Mouse (Mus musculus) lung, adult 2 months (tissue): ENCODE data around the gene Abca1. TPM values are rescaled to one million over a fixed set of nuclear protein-coding genes. Genes with fewer than 3 reads are reported as not detected.

Experiments used
- DNase-seq: peaks from one replicate; pipeline ENCODE4 v3.0.0; 2022
- H3K4me1 ChIP-seq: fragments of 200-500 bp; 2 replicates; pipeline ENCODE4 v1.6.1; 2011; ENCODE audit warnings: low read length; ENCODE audit not compliant: control insufficient read depth, insufficient read depth
- H3K4me3 ChIP-seq: fragments of 200-500 bp; replicated peaks from 2 replicates; pipeline ENCODE3; 2011; ENCODE audit warnings: low read depth, mild to moderate bottlenecking, control low read depth, low read length; ENCODE audit errors: extremely low read depth
- CTCF ChIP-seq: fragments of 200-500 bp; IDR thresholded peaks from 2 replicates; pipeline ENCODE4 v1.5.1; 2011; ENCODE audit warnings: mild to moderate bottlenecking, low read length, control low read depth; ENCODE audit not compliant: insufficient read depth
- POLR2A ChIP-seq: fragments of 200-500 bp; IDR thresholded peaks from 2 replicates; pipeline ENCODE4 v1.6.1; 2011; ENCODE audit warnings: low read depth, mild to moderate bottlenecking, control low read depth, low read length, borderline replicate concordance; ENCODE audit errors: extremely low read depth
- WGBS: fragments of 180-500 bp; shearing (Covaris S2); methylation state at CpG from one replicate; pipeline ENCODE4 v1.1.7; 2018; 5-methylcytosine and 5-hydroxymethylcytosine counted together
- polyA plus RNA-seq: library from polyadenylated mRNA; depleted of rRNA; stranded (reverse); fragments of >200 nt; gene quantifications from 2 replicates; pipeline ENCODE4 v1.2.3, GENCODE M21; 2012

Abca1 gene
- polyA plus RNA-seq, 1 experiment: 13.2 TPM

DNA sequence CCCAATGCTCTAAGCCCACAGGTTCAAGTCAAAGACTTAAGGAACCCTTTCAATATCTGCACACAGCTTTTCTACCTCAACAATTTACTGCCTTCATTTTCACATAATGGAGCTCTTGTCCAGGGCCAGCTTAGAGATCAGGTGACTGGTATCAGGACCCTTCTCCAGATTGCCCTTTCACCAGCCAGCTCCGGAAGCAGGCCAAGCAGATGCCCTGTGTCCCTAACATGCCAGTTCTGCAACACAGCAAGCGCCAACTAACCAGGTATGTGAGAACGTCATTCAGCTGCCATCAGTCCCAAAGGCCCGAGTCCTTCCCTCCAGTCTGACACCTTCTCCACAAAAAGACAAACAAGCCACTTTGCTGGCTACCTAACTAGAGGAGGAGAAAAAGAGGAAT is 6.6 kb downstream of the Abca1 start:
- no peak for DNase-seq

DNA sequence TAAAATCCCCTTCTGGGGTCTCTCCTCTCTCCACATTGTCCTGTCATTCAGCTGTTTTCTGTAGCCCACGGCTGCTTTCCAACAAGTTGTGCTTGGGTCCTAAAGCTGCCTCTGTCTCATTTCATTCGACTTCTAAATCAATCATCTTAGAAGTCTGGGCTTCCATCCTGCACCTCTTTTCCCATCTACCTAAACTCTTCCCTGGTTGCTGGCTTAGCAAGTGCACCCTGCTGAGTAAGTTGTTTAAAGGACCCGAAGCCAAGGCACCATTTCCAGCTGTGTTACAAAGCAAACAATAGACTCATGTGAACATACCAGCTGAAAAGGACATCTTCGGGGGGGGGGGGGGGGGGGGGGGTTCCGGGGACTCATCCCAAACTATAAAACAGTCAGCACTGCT is 7.0 kb downstream of the Abca1 start:
- TF ChIP-seq CTCF (no peak), POLR2A (no peak)
- no peak for DNase-seq
- H3K4me3 ChIP-seq: no peak overlapping the region
- H3K4me1 ChIP-seq: peaks cover 13% of the 10 kb centered on the region
- WGBS: 38% methylated on average over 5 of the region's 5 CpGs

More for the DNA sequence above, 6.6 kb downstream of the Abca1 start:
- Histone ChIP-seq H3K4me3 (no peak overlapping the region), H3K4me1 (peaks cover 15% of the 10 kb centered on the region)
- WGBS: 73% methylated on average over 4 of the region's 4 CpGs
- TF ChIP-seq POLR2A: no peak
- TF ChIP-seq CTCF: no peak

DNA sequence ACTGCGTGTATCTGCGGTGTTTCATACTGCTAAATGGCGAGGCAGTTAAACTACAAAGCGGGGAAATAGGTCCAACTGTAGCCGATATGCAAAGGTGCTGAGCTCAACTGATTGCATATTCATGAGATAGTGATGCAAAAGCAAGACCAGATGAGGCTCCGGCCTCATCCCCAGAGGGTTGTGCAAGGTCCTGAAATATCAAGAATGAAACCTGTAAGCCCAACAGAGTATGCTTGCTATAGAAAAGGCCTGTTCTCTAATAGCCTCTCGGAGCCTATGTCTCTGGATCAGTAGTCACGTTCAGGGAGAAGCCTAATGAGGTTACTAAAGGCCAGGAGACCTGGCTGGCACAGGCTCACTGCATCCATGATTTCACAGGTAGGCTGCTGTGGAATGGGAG is 9.2 kb downstream of the Abca1 start:
- no peak for DNase-seq
- TF ChIP-seq CTCF: no peak
- no peak for TF ChIP-seq POLR2A
- H3K4me1 ChIP-seq: peaks cover 20% of the 10 kb centered on the region

DNA sequence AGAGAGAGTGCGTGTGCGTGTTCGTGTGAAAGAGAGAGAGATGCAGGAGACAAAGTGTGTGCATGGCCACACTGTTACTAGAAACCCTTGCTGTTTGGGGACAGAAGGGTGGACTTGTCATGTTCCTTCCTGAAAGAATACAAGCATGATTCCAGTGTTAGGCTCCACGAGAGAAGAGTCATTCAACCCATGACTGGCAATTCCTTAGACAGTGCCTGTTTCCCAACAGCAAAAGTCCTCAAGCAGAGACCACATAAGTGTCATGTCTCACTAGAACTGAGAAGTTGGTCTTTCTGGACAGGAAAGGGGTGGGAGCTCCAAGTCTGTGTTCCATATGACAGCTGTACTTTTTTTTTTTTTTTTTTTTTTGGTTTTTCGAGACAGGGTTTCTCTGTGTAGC is 10.1 kb downstream of the Abca1 start:
- TF ChIP-seq CTCF: no peak
- TF ChIP-seq POLR2A: no peak
- peaks cover 20% of the 10 kb centered on the region for H3K4me1 ChIP-seq
- H3K4me3 ChIP-seq: no peak overlapping the region
- WGBS: 90% methylated on average over 4 of the region's 5 CpGs
- DNase-seq: no peak

More for the DNA sequence above, 9.2 kb downstream of the Abca1 start:
- H3K4me3 ChIP-seq: no peak overlapping the region
- WGBS: 89% methylated on average over 8 of the region's 8 CpGs

DNA sequence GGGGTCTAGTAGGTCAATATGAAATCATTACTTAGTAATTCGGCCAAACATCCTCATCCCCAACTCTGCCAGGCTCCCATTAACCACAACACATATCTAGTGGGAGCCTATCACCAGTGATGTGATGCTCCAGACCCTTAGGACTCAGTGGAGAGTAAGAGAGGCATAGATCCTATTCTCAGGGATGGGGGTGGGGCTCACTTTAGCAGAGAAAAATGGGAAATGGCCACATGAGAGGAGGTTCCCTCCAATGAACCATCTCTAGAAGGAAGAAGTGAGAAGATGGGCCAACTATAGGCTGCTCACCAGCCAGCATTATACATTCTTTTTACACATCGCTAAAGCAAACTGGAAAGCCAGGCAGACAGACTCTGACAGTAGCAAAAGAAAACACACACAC is 10.9 kb downstream of the Abca1 start:
- Histone ChIP-seq H3K4me1 (peaks cover 20% of the 10 kb centered on the region), H3K4me3 (no peak overlapping the region)
- no peak for DNase-seq
- TF ChIP-seq CTCF: no peak
- no peak for TF ChIP-seq POLR2A
- 71% methylated on average over 2 of the region's 2 CpGs for WGBS

DNA sequence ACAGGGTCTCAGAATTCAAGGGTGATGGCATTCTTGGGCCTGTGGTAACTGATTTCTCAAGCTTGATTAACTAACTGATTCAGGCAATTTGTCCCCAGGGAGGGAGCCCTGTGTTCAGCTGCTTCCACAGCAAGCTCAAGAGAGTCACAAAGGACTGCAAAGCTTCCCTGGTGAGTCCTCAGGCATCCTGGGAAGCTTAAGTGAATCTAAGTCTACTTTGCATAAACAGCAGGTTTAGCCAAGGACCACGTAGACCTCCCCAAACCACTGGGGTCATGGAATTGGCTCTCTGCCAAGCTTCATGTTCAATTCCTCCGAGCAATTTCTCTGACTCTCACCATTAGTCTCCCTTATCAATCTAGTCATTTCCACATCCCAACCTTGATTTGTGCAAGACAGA is 12.2 kb downstream of the Abca1 start:
- no peak for TF ChIP-seq POLR2A
- TF ChIP-seq CTCF: no peak
- WGBS: 30% methylated on average over 2 of the region's 2 CpGs
- no peak overlapping the region for H3K4me3 ChIP-seq
- DNase-seq: no peak
- H3K4me1 ChIP-seq: peaks cover 17% of the 10 kb centered on the region

DNA sequence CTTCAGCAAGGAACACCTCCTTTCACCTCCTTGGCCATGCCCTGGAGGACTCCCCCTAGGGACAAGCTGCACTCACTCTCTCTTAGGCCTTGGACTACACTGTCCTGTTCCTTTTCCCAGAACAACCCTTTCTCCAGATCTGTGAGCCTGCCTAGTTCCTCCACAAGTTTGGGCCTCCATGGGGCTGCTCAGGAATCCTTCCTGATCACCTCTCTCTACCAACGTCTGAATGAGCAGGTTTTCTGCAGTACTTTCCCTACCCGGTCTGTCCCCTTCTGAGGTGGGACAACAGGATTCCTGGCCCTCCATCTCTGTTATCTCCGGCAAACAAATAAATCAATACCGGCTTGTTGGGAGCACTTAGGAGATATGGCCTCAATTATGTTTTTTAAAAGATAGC is 12.6 kb downstream of the Abca1 start:
- 66% methylated on average over 4 of the region's 4 CpGs for WGBS
- Histone ChIP-seq H3K4me3 (no peak overlapping the region), H3K4me1 (peaks cover 15% of the 10 kb centered on the region)
- DNase-seq: no peak
- TF ChIP-seq CTCF (no peak), POLR2A (no peak)

DNA sequence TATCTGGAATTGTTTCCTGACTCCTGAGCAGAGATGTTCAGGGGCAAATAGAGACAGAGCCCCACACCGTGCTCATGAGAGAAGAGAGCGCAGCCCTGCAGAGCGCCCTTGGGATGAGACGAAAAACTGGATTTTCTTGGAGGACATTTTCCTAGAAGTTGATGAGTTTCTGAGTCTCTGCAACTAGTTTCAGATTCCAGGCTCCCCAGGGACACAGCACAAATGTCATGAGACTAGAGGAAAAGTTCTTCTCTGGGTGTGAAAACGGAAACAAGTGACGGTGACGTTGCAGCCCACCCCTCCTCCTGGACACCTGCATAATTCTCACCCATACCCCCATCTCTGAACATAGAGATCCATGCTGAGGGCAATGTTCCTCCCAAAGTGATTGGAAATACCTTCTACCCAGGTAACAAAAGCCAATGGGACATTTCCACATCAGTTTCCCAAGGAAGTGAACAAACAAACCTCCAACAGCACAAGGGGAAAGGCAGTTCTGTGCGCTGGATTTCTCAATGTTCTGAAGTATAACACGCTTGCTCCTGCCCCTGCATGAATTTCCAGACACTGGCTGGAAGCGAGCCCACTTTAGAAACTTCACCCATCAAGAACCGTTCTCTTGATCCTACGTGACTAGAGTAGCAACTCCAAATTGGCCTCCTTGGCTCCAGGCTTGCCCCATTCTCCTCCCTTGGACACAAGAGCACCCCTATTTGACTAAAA is 13.3 kb downstream of the Abca1 start:
- Histone ChIP-seq H3K4me1 (peaks cover 11% of the 10 kb centered on the region), H3K4me3 (no peak overlapping the region)
- no peak for TF ChIP-seq CTCF
- TF ChIP-seq POLR2A: no peak
- no peak for DNase-seq
- 70% methylated on average over 12 of the region's 12 CpGs for WGBS

DNA sequence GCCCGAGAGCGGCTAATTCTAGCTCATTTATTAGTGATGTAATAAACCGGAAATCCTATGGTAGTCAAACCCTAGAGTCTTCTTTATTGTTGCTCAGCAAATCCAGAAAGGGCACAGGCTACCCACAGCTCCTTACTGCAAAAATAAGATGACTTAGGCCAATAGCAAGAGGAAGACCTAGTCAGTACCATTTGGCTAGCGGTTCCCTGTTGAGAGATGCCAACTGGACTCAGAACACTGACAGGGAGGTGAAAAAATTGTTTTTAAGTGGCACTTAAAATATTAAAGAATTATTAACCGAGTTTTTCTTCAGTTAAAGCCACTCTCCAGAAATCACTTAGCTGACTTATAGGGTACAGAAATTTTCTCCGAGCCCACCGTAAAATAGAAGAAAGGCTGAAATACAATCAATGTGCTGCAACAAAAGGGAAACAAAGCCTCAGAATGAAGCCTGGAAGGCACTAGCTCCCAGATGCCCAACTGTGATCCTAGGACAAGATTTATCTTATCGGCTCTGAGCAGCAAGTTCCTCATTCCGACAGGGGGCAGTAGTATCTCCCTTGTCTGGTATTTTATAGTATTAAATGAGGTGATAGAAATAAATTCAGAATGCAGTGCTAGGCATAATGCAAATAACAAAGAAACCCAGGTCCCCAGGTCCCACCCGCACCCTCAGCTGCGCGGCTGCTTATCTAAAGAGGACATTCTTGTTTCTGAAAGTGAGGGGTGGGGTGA is 14.1 kb downstream of the Abca1 start:
- DNase-seq: no peak
- TF ChIP-seq POLR2A: no peak
- TF ChIP-seq CTCF: no peak
- Histone ChIP-seq H3K4me3 (no peak overlapping the region), H3K4me1 (peaks cover 11% of the 10 kb centered on the region)
- WGBS: 71% methylated on average over 12 of the region's 12 CpGs

DNA sequence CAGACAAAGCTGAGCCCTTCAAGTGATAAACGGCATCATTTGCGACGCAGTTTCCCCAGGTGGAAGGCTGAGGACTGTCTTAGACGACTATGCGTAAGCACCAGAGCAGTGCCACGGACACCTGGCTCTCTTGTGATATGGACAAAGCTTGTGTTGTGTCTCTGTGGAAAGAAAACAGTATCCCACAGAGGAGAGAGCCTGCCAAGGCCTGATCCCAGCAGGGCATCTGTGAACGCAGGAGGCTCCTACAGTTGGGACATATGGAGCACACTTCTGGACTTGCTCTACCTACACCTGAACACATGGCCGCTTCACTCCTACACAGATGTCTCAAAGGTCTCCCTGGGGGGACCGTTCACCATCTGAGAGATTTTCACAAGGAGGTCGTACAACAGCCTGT is 15.1 kb downstream of the Abca1 start:
- H3K4me3 ChIP-seq: no peak overlapping the region
- DNase-seq: no peak
- WGBS: 83% methylated on average over 10 of the region's 10 CpGs
- TF ChIP-seq POLR2A (no peak), CTCF (no peak)
- H3K4me1 ChIP-seq: peaks cover 9% of the 10 kb centered on the region
